Mouse (Mus musculus) hindbrain, embryonic 11.5 days (tissue): ENCODE data around the gene Nelfe. TPM values are rescaled to one million over a fixed set of nuclear protein-coding genes. Genes with fewer than 3 reads are reported as not detected.

Experiments
- ATAC-seq: fragments of 200-750 bp; cut with Nextera tagmentation; 2 replicates; pipeline ENCODE4 v1.8.0; 2017; ENCODE audit warnings: mild to moderate bottlenecking, moderate TSS enrichment, moderate library complexity; ENCODE audit not compliant: low FRiP score
- DNase-seq: peaks from one replicate; pipeline ENCODE4 v3.0.0-alpha.2; 2015; ENCODE audit warnings: low spot score
- H3K27ac ChIP-seq: fragments of 300-500 bp; sonication (generic); 2 replicates; pipeline ENCODE4 v1.5.1; 2014; ENCODE audit warnings: mild to moderate bottlenecking, low read depth, low read length
- H3K27me3 ChIP-seq: fragments of 300-500 bp; sonication (generic); 2 replicates; pipeline ENCODE4 v1.6.1; 2014; ENCODE audit warnings: mild to moderate bottlenecking, low read length, moderate library complexity, mixed read lengths; ENCODE audit not compliant: control insufficient read depth, insufficient read depth
- H3K36me3 ChIP-seq: fragments of 300-500 bp; sonication (generic); 2 replicates; pipeline ENCODE4 v1.6.1; 2014; ENCODE audit warnings: mild to moderate bottlenecking, low read length, moderate library complexity, mixed read lengths; ENCODE audit not compliant: control insufficient read depth, insufficient read depth
- H3K4me1 ChIP-seq: fragments of 300-500 bp; sonication (generic); replicated peaks from 2 replicates; pipeline ENCODE4 v1.6.1; 2014; ENCODE audit warnings: low read length, mixed read lengths; ENCODE audit not compliant: control insufficient read depth, insufficient read depth
- H3K4me2 ChIP-seq: fragments of 300-500 bp; sonication (generic); replicated peaks from 2 replicates; pipeline ENCODE4 v1.6.1; 2014; ENCODE audit warnings: mild to moderate bottlenecking, low read depth, low read length
- H3K4me3 ChIP-seq: fragments of 300-500 bp; sonication (generic); 2 replicates; pipeline ENCODE4 v1.5.1; 2014; ENCODE audit warnings: low read depth, low read length
- H3K9ac ChIP-seq: fragments of 300-500 bp; sonication (generic); 2 replicates; pipeline ENCODE4 v1.6.1; 2014; ENCODE audit warnings: low read depth, low read length
- H3K9me3 ChIP-seq: fragments of 300-500 bp; sonication (generic); 2 replicates; pipeline ENCODE4 v1.6.1; 2016; ENCODE audit warnings: low read length; ENCODE audit not compliant: control insufficient read depth
- WGBS: fragments of 180-500 bp; shearing (Covaris S2); extraction: QIAGEN DNeasy Blood & Tissue Kit; methylation state at CpG from one replicate; pipeline ENCODE4 v1.1.7; 2014; 5-methylcytosine and 5-hydroxymethylcytosine counted together
- polyA plus RNA-seq: library from polyadenylated mRNA; unstranded; fragments of >200 nt; fragmentation: Nextera tagmentation; extraction: Ambion mirVana; gene quantifications from 2 replicates; pipeline ENCODE4 v1.2.1, GENCODE M21; 2014

Nelfe gene
- polyA plus RNA-seq, 1 experiment from 2014 or later = 138 TPM

- 0 out of 2 replicates have a peak, but pooled peaks cover 2% of the 10 kb centered on the region for H3K27me3 ChIP-seq
- no peaks in the 10 kb centered on the region for H3K4me1 ChIP-seq
- no peak within 1 kb of the TSS for H3K4me2 ChIP-seq
- H3K27ac ChIP-seq = no peak within 1 kb of the TSS
- WGBS = 66% methylated on average over 11 of the region's 11 CpGs
- H3K9me3 ChIP-seq = no peaks in the 10 kb centered on the region
- DNase-seq (no peak), ATAC-seq (no peak)
- no peak within 1 kb of the TSS for H3K9ac ChIP-seq
- H3K36me3 ChIP-seq = no peaks in the 10 kb centered on the region
- H3K4me3 ChIP-seq = no peak within 1 kb of the TSS
Measured at GRCm38 (mm10) chr17:34879336-34879879, 29.2 kb downstream of the Nelfe start, which contains the start of gene Zbtb12. TSS of gene Zbtb12 (plus strand) at chr17:34879483.

GRCm38 (mm10) chr17:34881166-34881565 is 31.0 kb downstream of the Nelfe start:
- Histone ChIP-seq H3K9me3 (no peaks in the 10 kb centered on the region), H3K36me3 (no peaks in the 10 kb centered on the region), H3K27ac (no peak overlapping the region), H3K27me3 (0 out of 2 replicates have a peak, but pooled peaks cover 2% of the 10 kb centered on the region), H3K9ac (no peak overlapping the region), H3K4me2 (no peak overlapping the region), H3K4me1 (no peaks in the 10 kb centered on the region), H3K4me3 (no peak overlapping the region)
- DNase-seq = no peak
- ATAC-seq = no peak

DNA sequence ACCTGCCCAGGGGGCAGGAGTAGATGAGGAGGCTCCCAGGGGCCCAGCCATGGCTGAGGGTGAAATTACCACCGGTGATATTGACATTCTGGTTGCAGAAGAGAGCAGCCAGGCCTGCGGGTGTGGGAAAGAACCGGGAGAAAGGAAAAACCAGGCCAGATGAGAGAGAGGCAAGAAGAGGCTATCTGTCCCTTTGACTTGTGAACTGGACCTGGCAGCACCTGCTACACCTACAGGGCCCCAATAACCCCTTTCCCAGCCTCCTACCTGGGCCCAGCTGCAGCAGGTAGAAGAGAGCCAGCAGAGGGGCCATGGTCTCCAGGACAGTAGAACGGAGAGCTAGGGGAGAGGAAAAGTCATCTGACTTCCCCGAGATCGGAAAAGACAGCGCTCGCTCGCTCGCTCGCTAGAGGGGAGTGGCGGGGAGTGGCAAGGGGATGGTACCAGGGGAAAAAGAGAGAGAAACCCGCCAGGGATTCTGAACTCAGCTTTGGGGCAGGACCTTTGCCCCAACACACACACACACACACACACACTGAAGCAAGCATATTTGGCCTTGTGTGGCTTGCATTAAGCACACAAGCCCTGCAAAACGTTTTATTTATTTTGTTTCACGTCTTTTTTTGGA is 31.6 kb downstream of the Nelfe start, which contains the start of gene Gm20547:
Gm20547 (minus strand) TSS at position 360 of the 628 bp plus-strand sequence.
- Histone ChIP-seq H3K9me3 (no peaks in the 10 kb centered on the region), H3K27me3 (0 out of 2 replicates have a peak, but pooled peaks cover 2% of the 10 kb centered on the region), H3K36me3 (no peaks in the 10 kb centered on the region), H3K27ac (no peak within 1 kb of the TSS), H3K4me2 (peak within 1 kb of the TSS; percentile 6; the same call in 1 of the 2 replicates), H3K4me3 (no peak within 1 kb of the TSS), H3K4me1 (no peaks in the 10 kb centered on the region), H3K9ac (0 out of 2 replicates have a peak within 1 kb of the TSS, but pooled peaks have one; percentile 15)
- WGBS = 9% methylated on average over 15 of the region's 15 CpGs
- DNase-seq = no peak
- no peak for ATAC-seq

DNA sequence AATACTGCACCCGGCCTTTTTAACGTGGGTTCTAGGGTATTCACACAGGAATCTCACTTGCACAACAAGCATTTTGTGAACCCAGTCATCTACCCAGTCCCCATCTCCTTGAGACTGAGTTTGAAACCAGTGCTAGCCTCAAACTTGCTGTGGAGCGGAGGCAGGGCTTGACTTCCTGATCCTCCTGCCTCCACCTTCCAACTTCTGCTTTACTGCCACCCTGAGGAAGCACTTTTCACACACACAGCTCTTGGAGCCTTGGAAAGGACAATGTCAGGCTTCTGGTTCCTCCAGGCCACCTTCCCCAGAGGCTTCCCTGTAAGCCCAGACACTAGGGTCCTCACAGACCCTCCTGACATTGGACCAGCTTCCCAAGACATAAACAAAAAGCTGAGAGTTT is 33.1 kb downstream of the Nelfe start:
- Histone ChIP-seq H3K9me3 (no peaks in the 10 kb centered on the region), H3K9ac (no peak overlapping the region), H3K4me3 (no peak overlapping the region), H3K27ac (no peak overlapping the region), H3K4me1 (no peaks in the 10 kb centered on the region), H3K4me2 (no peak overlapping the region), H3K27me3 (0 out of 2 replicates have a peak, but pooled peaks cover 2% of the 10 kb centered on the region), H3K36me3 (no peaks in the 10 kb centered on the region)
- DNase-seq (no peak), ATAC-seq (no peak)
- 69% methylated on average over 3 of the region's 3 CpGs for WGBS

DNA sequence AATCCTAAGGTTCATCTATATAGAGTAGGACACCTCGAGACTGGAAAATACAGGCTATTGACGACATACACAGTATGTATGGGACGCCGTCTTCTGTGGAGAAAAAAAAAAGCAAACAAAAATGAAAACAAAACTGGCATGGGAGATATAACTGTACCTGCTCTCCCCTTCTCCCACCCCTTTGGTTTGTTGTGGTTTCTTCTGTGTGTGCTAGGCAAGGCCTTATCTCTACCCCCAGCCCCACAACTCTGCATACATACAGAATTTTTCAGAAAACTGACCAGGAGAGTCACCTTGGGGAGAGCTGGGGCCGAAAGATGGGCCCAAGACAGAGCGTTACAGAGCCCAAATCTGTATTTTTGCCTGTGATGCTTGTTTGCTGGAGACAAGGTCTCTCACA is 34.5 kb downstream of the Nelfe start:
- no peak overlapping the region for H3K27ac ChIP-seq
- no peaks in the 10 kb centered on the region for H3K9me3 ChIP-seq
- no peaks in the 10 kb centered on the region for H3K4me1 ChIP-seq
- ATAC-seq = no peak
- H3K27me3 ChIP-seq = 0 out of 2 replicates have a peak, but pooled peaks cover 2% of the 10 kb centered on the region
- no peak overlapping the region for H3K4me3 ChIP-seq
- DNase-seq = no peak
- WGBS = 88% methylated on average over 6 of the region's 6 CpGs
- H3K9ac ChIP-seq = no peak overlapping the region
- no peaks in the 10 kb centered on the region for H3K36me3 ChIP-seq
- H3K4me2 ChIP-seq = no peak overlapping the region

- ATAC-seq (no peak), DNase-seq (no peak)
- H3K4me3 ChIP-seq = no peak overlapping the region
- no peak overlapping the region for H3K27ac ChIP-seq
- H3K9me3 ChIP-seq = no peaks in the 10 kb centered on the region
- H3K4me1 ChIP-seq = no peaks in the 10 kb centered on the region
- H3K36me3 ChIP-seq = no peaks in the 10 kb centered on the region
- WGBS = 79% methylated on average over 3 of the region's 3 CpGs
- H3K27me3 ChIP-seq = 0 out of 2 replicates have a peak, but pooled peaks cover 2% of the 10 kb centered on the region
- no peak overlapping the region for H3K9ac ChIP-seq
- H3K4me2 ChIP-seq = no peak overlapping the region
Measured at GRCm38 (mm10) chr17:34885615-34886014, 35.4 kb downstream of the Nelfe start.

GRCm38 (mm10) chr17:34887942-34888341 is 37.8 kb downstream of the Nelfe start:
- no peaks in the 10 kb centered on the region for H3K9me3 ChIP-seq
- DNase-seq = no peak
- WGBS = 88% methylated on average over 5 of the region's 5 CpGs
- ATAC-seq = no peak
- no peaks in the 10 kb centered on the region for H3K36me3 ChIP-seq
- H3K9ac ChIP-seq = no peak overlapping the region
- H3K27me3 ChIP-seq = no peaks in the 10 kb centered on the region
- no peaks in the 10 kb centered on the region for H3K4me1 ChIP-seq
- no peak overlapping the region for H3K4me3 ChIP-seq
- H3K4me2 ChIP-seq = no peak overlapping the region
- H3K27ac ChIP-seq = no peak overlapping the region

- WGBS = 88% methylated on average over 12 of the region's 12 CpGs
- no peak overlapping the region for H3K4me3 ChIP-seq
- DNase-seq (no peak), ATAC-seq (no peak)
- H3K27ac ChIP-seq = no peak overlapping the region
- no peaks in the 10 kb centered on the region; the same call in 1 of the 2 replicates for H3K4me1 ChIP-seq
- no peaks in the 10 kb centered on the region for H3K36me3 ChIP-seq
- no peaks in the 10 kb centered on the region for H3K9me3 ChIP-seq
- no peak overlapping the region for H3K4me2 ChIP-seq
- H3K27me3 ChIP-seq = no peaks in the 10 kb centered on the region
- H3K9ac ChIP-seq = no peak overlapping the region
Measured at GRCm38 (mm10) chr17:34890074-34890743, 40.0 kb downstream of the Nelfe start.
